Mouse (Mus musculus) midbrain, embryonic 10.5 days (tissue): ENCODE results near the gene Ppm1h. TPM values are rescaled to one million over a fixed set of nuclear protein-coding genes. Genes with fewer than 3 reads are reported as not detected.
A peak's percentile ranks its signal among the peaks of the same experiment; 100 is the strongest.

Experiments used
- DNase-seq: peaks from one replicate; pipeline ENCODE4 v3.0.0-alpha.2; 2017; ENCODE audit warnings: low spot score
- H3K27ac ChIP-seq: fragments of 300-500 bp; sonication (generic); replicated peaks from 2 replicates; pipeline ENCODE4 v1.5.1; 2016; ENCODE audit warnings: mild to moderate bottlenecking
- H3K27me3 ChIP-seq: fragments of 300-500 bp; sonication (generic); 2 replicates; pipeline ENCODE4 v1.6.1; 2016; ENCODE audit warnings: low read depth, mild to moderate bottlenecking; ENCODE audit not compliant: poor library complexity, severe bottlenecking
- H3K36me3 ChIP-seq: fragments of 300-500 bp; sonication (generic); 2 replicates; pipeline ENCODE4 v1.6.1; 2016; ENCODE audit warnings: mild to moderate bottlenecking, moderate library complexity
- H3K4me1 ChIP-seq: fragments of 300-500 bp; sonication (generic); 2 replicates; pipeline ENCODE4 v1.6.1; 2016
- H3K4me3 ChIP-seq: fragments of 300-500 bp; sonication (generic); 2 replicates; pipeline ENCODE4 v1.5.1; 2016; ENCODE audit warnings: mild to moderate bottlenecking, moderate library complexity
- H3K9me3 ChIP-seq: fragments of 300-500 bp; sonication (generic); replicated peaks from 2 replicates; pipeline ENCODE4 v1.6.1; 2016; ENCODE audit warnings: mild to moderate bottlenecking
- WGBS: fragments of 180-500 bp; shearing (Covaris S2); methylation state at CpG from one replicate; pipeline ENCODE4 v1.1.7; 2016; 5-methylcytosine and 5-hydroxymethylcytosine counted together
- polyA plus RNA-seq: library from polyadenylated mRNA; unstranded; fragments of >200 nt; fragmentation: Nextera tagmentation; extraction: Ambion mirVana; gene quantifications from 2 replicates; pipeline ENCODE4 v1.2.1, GENCODE M21; 2016

The Ppm1h gene
- polyA plus RNA-seq, 1 experiment from 2014 or later = 3.3 TPM

GRCm38 (mm10) chr10:122765521-122765920 is 87.0 kb downstream of the Ppm1h start:
- Histone ChIP-seq H3K27ac (no peak overlapping the region), H3K4me1 (peaks cover 11% of the 10 kb centered on the region), H3K4me3 (no peak overlapping the region), H3K36me3 (no peaks in the 10 kb centered on the region), H3K9me3 (no peaks in the 10 kb centered on the region), H3K27me3 (peaks cover 19% of the 10 kb centered on the region)
- DNase-seq = no peak
- WGBS = 69% methylated on average over 4 of the region's 4 CpGs

- Histone ChIP-seq H3K4me1 (peaks cover 13% of the 10 kb centered on the region), H3K9me3 (no peaks in the 10 kb centered on the region), H3K4me3 (no peak overlapping the region), H3K27ac (no peak overlapping the region), H3K36me3 (no peaks in the 10 kb centered on the region), H3K27me3 (peaks cover 19% of the 10 kb centered on the region)
- 66% methylated on average over 8 of the region's 8 CpGs for WGBS
- DNase-seq = no peak
Measured at GRCm38 (mm10) chr10:122765992-122766391, 87.4 kb downstream of the Ppm1h start.

DNA sequence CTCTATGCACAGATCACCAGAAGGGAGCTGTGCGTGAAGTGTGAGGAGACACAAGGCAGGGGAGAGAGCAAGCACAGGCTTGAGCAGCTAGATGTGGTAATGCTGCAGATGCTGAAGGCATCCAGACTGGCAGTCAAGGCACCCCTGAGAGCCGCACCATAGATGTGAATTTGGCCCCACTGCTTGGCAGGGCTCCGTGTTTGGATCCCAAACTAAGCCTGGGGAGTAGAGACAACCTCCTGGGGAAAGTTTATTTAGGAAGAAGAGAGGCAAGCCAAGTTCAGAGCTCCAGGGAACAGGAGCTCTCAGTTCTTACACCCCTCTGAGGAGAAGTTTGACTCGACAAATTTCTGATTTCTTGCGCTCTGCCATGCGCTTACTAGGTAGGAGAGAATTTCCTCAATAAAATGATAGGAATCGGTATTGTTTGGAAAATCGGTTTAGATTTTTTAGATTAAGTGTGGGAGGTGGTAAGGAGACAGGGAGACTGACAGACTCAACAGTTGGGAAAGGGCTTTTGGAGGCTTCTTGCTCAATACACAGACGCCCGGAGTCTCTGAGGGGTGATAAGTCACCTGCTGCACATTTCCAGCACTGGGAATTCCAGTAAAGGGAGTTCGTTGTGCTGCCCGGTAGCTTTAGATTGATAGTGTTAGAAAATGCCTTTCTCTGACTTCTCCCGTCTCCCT is 89.8 kb downstream of the Ppm1h start:
- peak overlapping the region; percentile 46; the same call in 1 of the 2 replicates for H3K27ac ChIP-seq
- no peak for DNase-seq
- peaks cover 19% of the 10 kb centered on the region for H3K27me3 ChIP-seq
- 0 out of 2 replicates have a peak, but pooled peaks cover 3% of the 10 kb centered on the region for H3K9me3 ChIP-seq
- H3K4me1 ChIP-seq = peaks cover 15% of the 10 kb centered on the region
- WGBS = 76% methylated on average over 13 of the region's 13 CpGs
- H3K4me3 ChIP-seq = no peak overlapping the region
- no peaks in the 10 kb centered on the region for H3K36me3 ChIP-seq

- peaks cover 15% of the 10 kb centered on the region; the same call in 1 of the 2 replicates for H3K4me1 ChIP-seq
- no peak overlapping the region for H3K4me3 ChIP-seq
- no peaks in the 10 kb centered on the region for H3K36me3 ChIP-seq
- H3K27ac ChIP-seq = no peak overlapping the region
- DNase-seq = no peak
- peaks cover 19% of the 10 kb centered on the region for H3K27me3 ChIP-seq
- 0 out of 2 replicates have a peak, but pooled peaks cover 3% of the 10 kb centered on the region for H3K9me3 ChIP-seq
- WGBS = 80% methylated on average over 6 of the region's 6 CpGs
Measured at GRCm38 (mm10) chr10:122768893-122769341, 90.4 kb downstream of the Ppm1h start.

GRCm38 (mm10) chr10:122770337-122770736 is 91.8 kb downstream of the Ppm1h start:
- peaks cover 8% of the 10 kb centered on the region; the same call in 1 of the 2 replicates for H3K4me1 ChIP-seq
- H3K27ac ChIP-seq = no peak overlapping the region
- DNase-seq = no peak
- H3K27me3 ChIP-seq = peaks cover 19% of the 10 kb centered on the region
- no peaks in the 10 kb centered on the region for H3K36me3 ChIP-seq
- no peak overlapping the region for H3K4me3 ChIP-seq
- H3K9me3 ChIP-seq = 0 out of 2 replicates have a peak, but pooled peaks cover 3% of the 10 kb centered on the region
- WGBS = 76% methylated on average over 7 of the region's 7 CpGs

- H3K36me3 ChIP-seq = no peaks in the 10 kb centered on the region
- no peak for DNase-seq
- no peak overlapping the region for H3K27ac ChIP-seq
- peaks cover 6% of the 10 kb centered on the region; the same call in 1 of the 2 replicates for H3K4me1 ChIP-seq
- WGBS = 44% methylated on average over 5 of the region's 5 CpGs
- no peak overlapping the region for H3K4me3 ChIP-seq
- H3K9me3 ChIP-seq = 0 out of 2 replicates have a peak, but pooled peaks cover 3% of the 10 kb centered on the region
- peaks cover 19% of the 10 kb centered on the region for H3K27me3 ChIP-seq
Measured at GRCm38 (mm10) chr10:122770987-122771386, 92.4 kb downstream of the Ppm1h start.

DNA sequence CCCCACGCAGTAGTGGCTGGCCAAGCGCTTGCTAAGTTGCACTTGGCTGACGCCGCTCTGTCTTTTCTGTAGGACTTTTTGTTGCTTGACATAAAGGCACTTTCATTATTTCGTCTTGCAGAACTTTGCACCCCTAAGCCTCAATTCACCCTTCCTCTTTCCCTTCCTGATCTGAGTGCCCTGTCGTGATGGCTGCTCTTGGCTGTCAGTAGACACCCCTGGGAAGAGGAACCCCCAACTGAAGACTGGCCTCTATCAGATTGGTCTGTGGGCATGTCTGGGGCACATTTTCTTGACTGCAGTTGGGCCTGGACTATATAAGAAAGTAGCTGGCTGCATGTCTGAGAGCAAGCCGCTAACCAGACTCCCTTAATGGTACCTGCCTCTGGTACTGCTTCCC is 95.6 kb downstream of the Ppm1h start:
- Histone ChIP-seq H3K4me1 (peaks cover 10% of the 10 kb centered on the region), H3K27ac (no peak overlapping the region), H3K27me3 (peaks cover 15% of the 10 kb centered on the region; the same call in 1 of the 2 replicates), H3K9me3 (0 out of 2 replicates have a peak, but pooled peaks cover 3% of the 10 kb centered on the region), H3K4me3 (no peak overlapping the region), H3K36me3 (no peaks in the 10 kb centered on the region)
- 90% methylated on average over 7 of the region's 7 CpGs for WGBS
- no peak for DNase-seq

DNA sequence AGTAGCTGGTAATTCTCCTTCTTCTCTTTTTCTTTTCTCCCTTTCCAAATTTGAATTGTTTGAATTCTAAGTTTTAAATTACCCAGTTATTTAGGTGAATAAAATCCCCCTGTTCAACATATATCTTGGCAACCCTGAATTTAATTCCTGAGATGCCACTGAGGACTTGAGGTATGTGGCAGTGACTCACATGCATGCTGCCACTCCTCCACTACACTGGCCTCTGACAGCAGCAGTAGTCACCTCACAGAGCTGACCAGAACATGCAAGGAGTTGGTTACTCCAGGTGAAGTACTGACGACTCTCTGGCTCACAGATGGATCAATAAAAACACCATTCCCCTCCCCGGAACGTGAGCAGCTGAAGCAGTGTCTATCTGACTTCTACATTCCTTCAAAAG is 98.9 kb downstream of the Ppm1h start:
- H3K27ac ChIP-seq = no peak overlapping the region
- peaks cover 38% of the 10 kb centered on the region for H3K27me3 ChIP-seq
- H3K4me3 ChIP-seq = no peak overlapping the region
- 82% methylated on average over 3 of the region's 3 CpGs for WGBS
- H3K9me3 ChIP-seq = 0 out of 2 replicates have a peak, but pooled peaks cover 3% of the 10 kb centered on the region
- peaks cover 17% of the 10 kb centered on the region for H3K4me1 ChIP-seq
- DNase-seq = no peak
- H3K36me3 ChIP-seq = no peaks in the 10 kb centered on the region

GRCm38 (mm10) chr10:122777939-122778655 is 99.5 kb downstream of the Ppm1h start:
- Histone ChIP-seq H3K4me3 (no peak overlapping the region), H3K4me1 (peaks cover 21% of the 10 kb centered on the region), H3K27me3 (peaks cover 38% of the 10 kb centered on the region), H3K9me3 (no peaks in the 10 kb centered on the region), H3K27ac (no peak overlapping the region), H3K36me3 (no peaks in the 10 kb centered on the region)
- 95% methylated on average over 3 of the region's 3 CpGs for WGBS
- DNase-seq = no peak

- Histone ChIP-seq H3K27ac (0 out of 2 replicates have a peak overlapping the region, but pooled peaks have one; percentile 13), H3K4me3 (no peak overlapping the region), H3K27me3 (peaks cover 50% of the 10 kb centered on the region), H3K4me1 (peaks cover 21% of the 10 kb centered on the region), H3K9me3 (no peaks in the 10 kb centered on the region), H3K36me3 (no peaks in the 10 kb centered on the region)
- peak; percentile 74 for DNase-seq
- WGBS = 10% methylated on average over 12 of the region's 12 CpGs
Measured at GRCm38 (mm10) chr10:122779351-122779750, 100.8 kb downstream of the Ppm1h start.

GRCm38 (mm10) chr10:122782755-122783154 is 104.2 kb downstream of the Ppm1h start:
- whole genome bisulfite sequencing = 34% methylated on average over 4 of the region's 4 CpGs
- no peak for DNase-seq
- no peak overlapping the region for H3K27ac ChIP-seq

GRCm38 (mm10) chr10:122789648-122790170 is 111.1 kb downstream of the Ppm1h start:
- Histone ChIP-seq H3K36me3 (no peaks in the 10 kb centered on the region), H3K9me3 (no peaks in the 10 kb centered on the region), H3K4me3 (no peak overlapping the region), H3K4me1 (peaks cover 36% of the 10 kb centered on the region), H3K27ac (no peak overlapping the region), H3K27me3 (peaks cover 52% of the 10 kb centered on the region)
- WGBS = 37% methylated on average over 12 of the region's 12 CpGs
- DNase-seq = no peak

More at GRCm38 (mm10) chr10:122782755-122783154, 104.2 kb downstream of the Ppm1h start:
- Histone ChIP-seq H3K27me3 (peaks cover 54% of the 10 kb centered on the region), H3K9me3 (no peaks in the 10 kb centered on the region), H3K36me3 (no peaks in the 10 kb centered on the region), H3K4me1 (peaks cover 21% of the 10 kb centered on the region), H3K4me3 (no peak overlapping the region)
